11 mouse cellular contexts compared by ENCODE assay signal in genomic region chr14:47194096-47194495, GRCm38 (mm10). TPM values are rescaled to one million over a fixed set of nuclear protein-coding genes. Genes with fewer than 3 reads are reported as not detected.
DNase-seq lines count a peak whose midpoint lies in the region; ATAC-seq and TF ChIP-seq lines count a peak whose summit lies in the region.
"Had no signal": no experiment of that assay in that cellular context is flagged by ENCODE, and none has a peak within 500 bp of the region (broad histone marks: within the 10 kb centered on the region; RNA-seq: fewer than 3 reads in every experiment).

No protein-coding gene starts in this region.

- ATAC-seq in hindbrain, postnatal 0 days: no peak
- ATAC-seq in forebrain, embryonic 14.5 days: no peak

- DNase-seq in hindbrain, postnatal 0 days (ENCODE audit: low spot score): no peak
- DNase-seq in hindbrain, embryonic 10.5 days (ENCODE audit: low spot score): no peak
- peak; percentile 50 for DNase-seq in CD4-positive helper T cell, adult 2 months (ENCODE audit: low read depth, low spot score)
- peak; percentile 27 to 38 for DNase-seq in spleen, adult 2 months (ENCODE audit: low read depth in 1 of 2, low spot score in 2 of 2)
- DNase-seq in adipocyte (ENCODE audit: low spot score): no peak
- DNase-seq in adrenal gland, adult 8-10 months: no peak
- no peak for DNase-seq in forebrain, embryonic 14.5 days (ENCODE audit: low spot score)

- H3K4me1 ChIP-seq in hindbrain, postnatal 0 days (ENCODE audit: insufficient read depth, low read length): no peaks in the 10 kb centered on the region
- H3K4me1 ChIP-seq in hindbrain, embryonic 10.5 days (replicated peaks): no peaks in the 10 kb centered on the region; the same call in 1 of the 2 replicates
- no peaks in the 10 kb centered on the region for H3K4me1 ChIP-seq in bone marrow, adult 2 months (ENCODE audit: control insufficient read depth, insufficient read depth, low read length)
- H3K4me1 ChIP-seq in spleen, adult 2 months (ENCODE audit: control insufficient read depth, insufficient read depth, insufficient read length): no peaks in the 10 kb centered on the region
- no peaks in the 10 kb centered on the region for H3K4me1 ChIP-seq in forebrain, embryonic 14.5 days (ENCODE audit: control insufficient read depth, insufficient read depth, low read length)
- H3K4me1 ChIP-seq: hindbrain, embryonic 15.5 days had no signal

- no peak overlapping the region for H3K27ac ChIP-seq in hindbrain, postnatal 0 days
- H3K27ac ChIP-seq in hindbrain, embryonic 10.5 days: no peak overlapping the region
- H3K27ac ChIP-seq in bone marrow, adult 2 months (ENCODE audit: control insufficient read depth, insufficient read depth, low read depth, low read length, poor library complexity): no peak overlapping the region
- no peak overlapping the region for H3K27ac ChIP-seq in spleen, adult 2 months (ENCODE audit: insufficient read depth, low read length)
- no peak overlapping the region for H3K27ac ChIP-seq in forebrain, embryonic 14.5 days (ENCODE audit: low read depth, low read length)
- H3K27ac ChIP-seq: embryonic facial prominence, embryonic 15.5 days; hindbrain, embryonic 15.5 days; neural tube, embryonic 13.5 days had no signal

- no peaks in the 10 kb centered on the region for H3K9me3 ChIP-seq in hindbrain, postnatal 0 days (ENCODE audit: low read length)
- H3K9me3 ChIP-seq in hindbrain, embryonic 10.5 days: no peaks in the 10 kb centered on the region
- no peaks in the 10 kb centered on the region for H3K9me3 ChIP-seq in forebrain, embryonic 14.5 days (replicated peaks; ENCODE audit: control insufficient read depth, low read length)
- H3K9me3 ChIP-seq: embryonic facial prominence, embryonic 15.5 days; hindbrain, embryonic 15.5 days; neural tube, embryonic 13.5 days had no signal

- no peak for TF ChIP-seq POLR2A in bone marrow, adult 2 months (IDR thresholded peaks at IDR 0.05; ENCODE audit: borderline replicate concordance, control insufficient read depth, low read depth, low read length)
- no peak for TF ChIP-seq POLR2A in spleen, adult 2 months (IDR thresholded peaks at IDR 0.05; ENCODE audit: low read depth, low read length)

- no peaks in the 10 kb centered on the region for H3K27me3 ChIP-seq in hindbrain, postnatal 0 days (ENCODE audit: insufficient read depth, low read length)
- H3K27me3 ChIP-seq in hindbrain, embryonic 10.5 days (ENCODE audit: insufficient read depth, poor library complexity, severe bottlenecking): peaks cover under 1% of the 10 kb centered on the region; the same call in 1 of the 2 replicates
- H3K27me3 ChIP-seq in spleen, adult 2 months (ENCODE audit: control insufficient read depth, insufficient read depth, low read length): no peaks in the 10 kb centered on the region
- H3K27me3 ChIP-seq in forebrain, embryonic 14.5 days (replicated peaks; ENCODE audit: control insufficient read depth, insufficient read depth, low read length): no peaks in the 10 kb centered on the region
- H3K27me3 ChIP-seq: embryonic facial prominence, embryonic 15.5 days; hindbrain, embryonic 15.5 days; neural tube, embryonic 13.5 days had no signal

- WGBS in hindbrain, postnatal 0 days: 35% methylated on average over 4 of the region's 4 CpGs
- 28% methylated on average over 4 of the region's 4 CpGs for WGBS in hindbrain, embryonic 10.5 days
- WGBS in bone marrow, adult 2 months: 30% methylated on average over 4 of the region's 4 CpGs
- 34% methylated on average over 4 of the region's 4 CpGs for WGBS in spleen, adult 2 months
- 30% methylated on average over 4 of the region's 4 CpGs for WGBS in forebrain, embryonic 14.5 days

- no peak overlapping the region for H3K4me3 ChIP-seq in hindbrain, postnatal 0 days (ENCODE audit: low read length)
- no peak overlapping the region for H3K4me3 ChIP-seq in hindbrain, embryonic 10.5 days
- no peak overlapping the region for H3K4me3 ChIP-seq in bone marrow, adult 2 months (replicated peaks; ENCODE audit: control insufficient read depth, low read depth, low read length)
- H3K4me3 ChIP-seq in spleen, adult 2 months (ENCODE audit: extremely low read depth, insufficient read depth, insufficient read length): no peak overlapping the region
- no peak overlapping the region for H3K4me3 ChIP-seq in forebrain, embryonic 14.5 days (ENCODE audit: low read depth, low read length)
- H3K4me3 ChIP-seq: embryonic facial prominence, embryonic 15.5 days; hindbrain, embryonic 15.5 days; neural tube, embryonic 13.5 days had no signal

- no peak overlapping the region for H3K4me2 ChIP-seq in hindbrain, postnatal 0 days (ENCODE audit: low read depth, low read length)
- H3K4me2 ChIP-seq in forebrain, embryonic 14.5 days (ENCODE audit: low read length): no peak overlapping the region
- H3K4me2 ChIP-seq: embryonic facial prominence, embryonic 15.5 days; hindbrain, embryonic 15.5 days; neural tube, embryonic 13.5 days had no signal

- H3K9ac ChIP-seq in hindbrain, postnatal 0 days (replicated peaks; ENCODE audit: low read length): no peak overlapping the region
- H3K9ac ChIP-seq in forebrain, embryonic 14.5 days (ENCODE audit: low read length): no peak overlapping the region
- H3K9ac ChIP-seq: embryonic facial prominence, embryonic 15.5 days; hindbrain, embryonic 15.5 days; neural tube, embryonic 13.5 days had no signal

- peak; percentile 34 for TF ChIP-seq CTCF in hindbrain, postnatal 0 days (IDR thresholded peaks at IDR 0.05; ENCODE audit: low read depth)
- peak; percentile 62 for TF ChIP-seq CTCF in bone marrow, adult 2 months (IDR thresholded peaks at IDR 0.05; ENCODE audit: control insufficient read depth, insufficient read depth, low read length)
- 0 out of 2 replicates have a peak, but pooled peaks have one; percentile 2 for TF ChIP-seq CTCF in spleen, adult 2 months (IDR thresholded peaks at IDR 0.05; ENCODE audit: extremely low read depth, insufficient read depth, insufficient read length, insufficient replicate concordance)

- H3K36me3 ChIP-seq in hindbrain, postnatal 0 days (ENCODE audit: insufficient read depth, low read length): no peaks in the 10 kb centered on the region
- no peaks in the 10 kb centered on the region for H3K36me3 ChIP-seq in hindbrain, embryonic 10.5 days
- H3K36me3 ChIP-seq in spleen, adult 2 months (ENCODE audit: control insufficient read depth, insufficient read depth, low read length): no peaks in the 10 kb centered on the region
- no peaks in the 10 kb centered on the region for H3K36me3 ChIP-seq in forebrain, embryonic 14.5 days (ENCODE audit: control insufficient read depth, insufficient read depth, low read length)
- H3K36me3 ChIP-seq: embryonic facial prominence, embryonic 15.5 days; hindbrain, embryonic 15.5 days; neural tube, embryonic 13.5 days had no signal

RNA-seq across cellular contexts. Expression of gene Gch1, which starts 4.9 kb away (rescaled TPM):
- 6.2 and 10.7 TPM in 2 replicates for total RNA-seq in hindbrain, postnatal 0 days (2014; rRNA removed)
- 6.1 and 6.2 TPM in 2 replicates for polyA plus RNA-seq in hindbrain, postnatal 0 days (2015; fragmentation: Nextera tagmentation; extraction: Ambion mirVana)
- polyA plus RNA-seq in hindbrain, embryonic 10.5 days (2016; fragmentation: Nextera tagmentation; extraction: Ambion mirVana): 0.98 and 1.2 TPM in 2 replicates
- polyA plus RNA-seq in bone marrow, adult 2 months (2011; ENCODE audit: insufficient read depth, insufficient read length, low replicate concordance, missing spikeins): 18.8 and 26.8 TPM in 2 replicates
- polyA plus RNA-seq in spleen, adult 2 months (2012; rRNA removed): 14.8 and 16.1 TPM in 2 replicates
- total RNA-seq in adrenal gland, adult 8-10 months (2022): 10 to 100 TPM; 54.1 to 98.5 (median 75.2) TPM
- 2.0 TPM in 2 replicates for polyA plus RNA-seq in forebrain, embryonic 14.5 days (2014; fragmentation: Nextera tagmentation; extraction: Ambion mirVana)

Comparison
In these comparisons a context has a peak if more than half of its experiments do, and no peak if none do; other contexts are left out.
1. DNase-seq: peak in CD4-positive helper T cell, adult 2 months (single experiment) and spleen, adult 2 months (2 of 2); none in hindbrain, postnatal 0 days (single experiment), hindbrain, embryonic 10.5 days (single experiment), adipocyte (single experiment), adrenal gland, adult 8-10 months (single experiment) and forebrain, embryonic 14.5 days (single experiment).
2. CTCF ChIP-seq: peak in every context shown above with its lines; median percentile 62 in bone marrow, adult 2 months; 34 in hindbrain, postnatal 0 days; 2 in spleen, adult 2 months.